Mouse (Mus musculus) retina, adult 2 months (tissue): ENCODE measurements around the gene Ppp1r15b.
A peak's percentile ranks its signal among the peaks of the same experiment; 100 is the strongest.

ENCODE experiments used
- DNase-seq: peaks from one replicate; pipeline ENCODE4 v3.0.0-alpha.2; 2012; ENCODE audit warnings: low read depth, low spot score

Ppp1r15b gene

DNA sequence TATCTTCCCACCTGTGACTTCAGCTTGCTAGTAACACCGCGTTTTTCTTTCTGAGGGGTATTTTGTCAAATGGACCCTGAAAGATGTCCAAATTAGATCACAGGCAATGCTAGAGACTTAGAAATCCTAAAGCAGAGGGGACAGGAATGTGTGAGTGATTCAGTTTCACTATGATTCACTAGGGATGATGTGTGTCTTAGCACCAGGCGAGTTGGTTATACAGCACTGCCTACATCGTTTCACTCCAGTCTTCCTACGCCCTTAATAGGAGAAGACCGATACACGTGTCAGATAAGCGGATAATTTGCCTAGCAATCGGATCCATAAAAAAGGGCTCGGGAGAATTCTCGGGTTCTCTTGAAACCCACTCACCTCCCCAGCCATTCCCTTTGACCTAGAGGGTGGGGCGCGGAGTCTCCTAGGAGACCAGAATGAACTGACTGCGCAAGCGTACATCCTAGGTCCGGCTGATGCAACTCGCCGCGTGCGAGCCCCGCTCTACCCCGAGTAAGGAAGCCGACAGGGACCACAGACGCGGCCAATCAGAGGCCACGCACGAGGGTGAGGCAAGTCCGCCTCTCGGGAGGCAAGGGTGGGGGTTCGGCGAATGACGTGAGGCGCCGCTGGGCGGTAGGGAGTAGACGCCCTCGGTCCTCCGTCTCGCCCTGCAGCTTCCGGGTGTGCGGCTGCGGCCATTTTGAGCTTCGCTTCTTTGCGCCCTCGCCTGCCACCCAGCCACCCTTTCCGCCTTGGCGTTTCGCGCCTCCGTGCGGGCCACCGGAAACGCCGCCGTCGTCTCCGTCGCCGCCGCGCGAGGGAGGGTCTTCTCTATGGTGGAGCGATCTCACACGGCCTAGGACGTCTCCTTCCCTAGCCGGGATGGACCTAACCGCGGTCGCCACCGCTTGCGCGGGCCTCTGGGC is at the start of gene Ppp1r15b:
TSS of gene Ppp1r15b (plus strand) at position 506 of the 923 bp plus-strand sequence.
- DNase-seq = peak; percentile 96

GRCm38 (mm10) chr1:133083003-133083546 is 47.9 kb upstream of the Ppp1r15b start:
- no peak for DNase-seq

GRCm38 (mm10) chr1:133083942-133084625 is 46.9 kb upstream of the Ppp1r15b start:
- no peak for DNase-seq

- DNase-seq = no peak
Measured at GRCm38 (mm10) chr1:133084708-133085416, 46.1 kb upstream of the Ppp1r15b start.

DNA sequence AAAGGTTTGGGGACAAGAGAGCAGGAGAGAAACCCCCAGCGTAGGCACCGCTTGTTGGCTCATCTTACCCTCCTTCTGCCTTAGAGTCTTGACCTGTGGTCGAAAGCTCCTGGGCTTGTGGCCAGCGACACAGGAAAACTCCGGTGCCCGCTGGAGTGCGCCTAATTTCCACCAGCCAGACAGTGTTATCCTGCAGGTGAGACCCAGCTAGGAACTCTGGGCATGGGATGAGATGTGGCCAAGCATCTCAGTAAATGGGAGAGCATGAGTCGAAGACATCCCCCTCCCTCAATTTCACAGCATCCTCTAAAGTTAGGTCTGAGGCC is 45.6 kb upstream of the Ppp1r15b start:
- no peak for DNase-seq

- no peak for DNase-seq
Measured at GRCm38 (mm10) chr1:133086804-133087203, 44.1 kb upstream of the Ppp1r15b start.

DNA sequence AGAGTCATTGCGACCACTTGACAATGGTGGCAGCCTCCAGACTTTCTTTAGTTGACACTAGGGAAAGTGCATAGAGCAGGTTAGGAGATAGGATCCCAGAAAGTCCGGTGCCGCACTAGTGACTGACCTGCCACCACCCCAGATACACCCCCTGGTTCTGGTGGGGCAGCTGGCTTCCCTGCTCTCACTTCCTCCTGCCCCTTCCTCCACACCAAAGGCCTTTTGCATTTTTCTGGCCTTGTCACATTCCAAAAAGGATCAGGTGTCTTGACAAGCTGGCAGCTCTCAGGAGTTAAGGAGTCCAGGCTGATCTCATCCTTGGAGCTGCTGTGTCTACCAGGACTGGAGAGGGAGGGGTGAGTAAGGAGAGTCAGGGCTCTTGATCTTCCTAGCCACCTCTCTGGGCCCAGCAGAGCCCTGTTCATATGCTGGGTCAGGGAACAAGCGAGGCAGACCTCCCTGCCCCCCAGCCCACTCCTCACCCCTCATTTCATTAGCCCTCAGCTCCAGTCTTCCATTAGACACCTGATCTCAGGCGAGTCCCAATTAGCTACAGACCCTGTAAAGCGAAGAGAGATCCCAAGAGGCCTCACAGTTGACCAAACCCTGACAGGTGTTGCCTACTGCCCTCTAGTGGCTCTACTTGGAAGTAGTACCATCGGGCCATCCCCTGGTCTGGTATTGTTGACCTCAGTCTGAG is 43.6 kb upstream of the Ppp1r15b start:
- DNase-seq = peak; percentile 52

GRCm38 (mm10) chr1:133088196-133088595 is 42.7 kb upstream of the Ppp1r15b start:
- DNase-seq = no peak

DNA sequence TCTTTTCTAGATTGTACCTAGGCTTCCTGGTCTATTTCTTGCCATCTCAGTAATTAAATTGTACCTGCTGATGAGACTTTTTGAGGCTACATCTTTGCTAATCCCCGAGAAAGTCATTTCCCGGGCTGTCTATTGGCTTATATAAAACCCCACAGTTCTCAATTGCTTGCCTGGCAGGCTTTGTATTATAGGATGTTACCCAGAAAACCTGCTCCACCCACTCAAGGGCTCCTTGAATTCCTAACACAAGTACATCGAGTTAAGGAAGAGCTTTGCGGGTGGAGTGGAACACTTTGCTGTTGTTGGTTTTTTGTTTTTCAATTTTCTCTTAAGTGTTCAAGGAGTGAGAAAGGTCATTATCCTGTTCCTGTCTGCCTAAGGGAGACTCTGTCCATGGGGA is 41.5 kb upstream of the Ppp1r15b start:
- no peak for DNase-seq

DNA sequence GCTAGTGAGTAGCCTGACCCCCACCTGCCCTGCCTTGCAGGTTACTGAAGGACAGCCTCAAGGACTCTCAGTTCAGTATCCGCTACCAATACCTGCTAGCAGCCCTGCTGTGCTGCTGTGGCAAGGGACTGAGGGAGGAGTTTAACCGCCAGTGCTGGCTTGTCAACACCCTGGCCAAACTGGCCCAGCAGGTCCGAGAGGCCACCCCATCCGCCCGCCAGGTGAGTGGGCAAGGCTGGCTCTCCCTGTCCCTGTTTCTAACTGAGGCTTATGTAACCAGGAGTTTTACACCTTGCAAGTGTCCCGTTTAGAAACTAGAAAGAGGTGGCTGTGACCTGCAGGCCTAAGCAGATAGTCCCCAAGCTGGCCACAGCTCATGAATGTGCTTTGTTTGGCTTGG is 40.3 kb upstream of the Ppp1r15b start:
- DNase-seq = no peak

- DNase-seq = no peak
Measured at GRCm38 (mm10) chr1:133091483-133091882, 39.5 kb upstream of the Ppp1r15b start.

- no peak for DNase-seq
Measured at GRCm38 (mm10) chr1:133093719-133094118, 37.2 kb upstream of the Ppp1r15b start.

GRCm38 (mm10) chr1:133100980-133101798 is 29.8 kb upstream of the Ppp1r15b start:
- DNase-seq = peak; percentile 43

- no peak for DNase-seq
Measured at GRCm38 (mm10) chr1:133102108-133102507, 28.8 kb upstream of the Ppp1r15b start.

DNA sequence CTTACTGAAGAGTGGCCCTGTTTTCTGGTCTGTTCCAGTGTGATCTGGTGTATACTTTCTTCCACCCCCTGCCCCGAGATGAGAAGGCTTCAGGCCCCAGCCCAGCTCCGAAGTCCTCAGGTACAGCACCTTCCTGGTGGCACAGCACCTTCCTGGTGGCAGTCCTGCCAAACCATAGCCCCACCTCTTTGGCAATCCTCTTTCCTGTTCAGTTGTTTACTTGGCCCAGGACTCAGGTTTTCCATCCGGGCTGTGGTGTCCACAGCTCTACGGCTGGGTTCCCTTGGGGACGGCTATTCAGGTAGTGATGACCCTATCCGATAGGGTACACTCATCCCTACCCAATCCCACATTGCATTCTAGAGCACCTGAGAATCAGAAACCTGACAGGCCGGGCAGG is 27.6 kb upstream of the Ppp1r15b start:
- DNase-seq = no peak

GRCm38 (mm10) chr1:133103871-133104270 is 27.1 kb upstream of the Ppp1r15b start:
- DNase-seq = no peak

- no peak for DNase-seq
Measured at GRCm38 (mm10) chr1:133116108-133116507, 14.8 kb upstream of the Ppp1r15b start.

- no peak for DNase-seq
Measured at GRCm38 (mm10) chr1:133118127-133118526, 12.8 kb upstream of the Ppp1r15b start.

- DNase-seq = no peak
Measured at GRCm38 (mm10) chr1:133118844-133119243, 12.1 kb upstream of the Ppp1r15b start.

DNA sequence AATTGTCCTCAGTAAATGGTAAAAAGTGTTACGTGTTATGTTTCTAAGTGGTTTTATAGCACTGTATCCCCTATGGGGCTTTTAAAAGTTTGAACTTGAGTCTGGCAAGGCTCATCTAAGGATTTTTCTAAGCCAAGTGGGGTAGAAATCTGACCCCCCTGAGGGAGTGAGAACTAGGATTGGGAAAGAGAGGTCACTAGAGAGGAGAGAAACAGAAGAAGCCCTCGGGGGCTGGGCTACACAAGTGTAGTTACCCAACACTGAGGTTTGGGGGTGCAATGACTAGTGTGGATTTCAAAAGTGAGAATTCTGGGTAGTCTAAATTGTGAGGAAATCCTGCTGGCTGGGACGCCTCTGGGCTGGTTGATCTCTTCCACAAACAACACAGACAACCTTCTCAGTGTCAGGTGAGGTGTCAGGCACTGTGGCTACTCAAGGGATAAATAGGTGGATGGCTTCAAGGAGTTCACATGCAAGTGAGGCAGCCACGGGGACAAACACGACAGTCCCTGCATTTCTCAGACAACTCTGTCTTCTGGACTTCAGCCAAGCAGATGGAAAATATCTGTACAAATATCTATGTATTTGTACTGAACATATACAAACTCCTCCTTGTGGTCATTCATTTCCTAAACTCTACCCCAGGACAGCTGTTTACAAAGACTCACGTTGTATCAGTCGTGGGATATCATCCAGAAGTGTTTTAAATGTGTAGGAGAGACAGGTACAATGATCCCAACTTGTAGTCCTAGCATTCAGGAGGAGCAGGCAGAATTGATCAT is 10.8 kb upstream of the Ppp1r15b start:
- DNase-seq = no peak
